Mouse (Mus musculus): ENCODE measurements around the gene Rab1a.

GRCm38 (mm10) chr11:20207589-20207988 lies 6.4 kb downstream of the Rab1a start:
- TF ChIP-seq CTCF (IDR thresholded peaks at IDR 0.05; ENCODE audit: extremely low read depth, insufficient read depth, insufficient read length, insufficient replicate concordance) (no peak), POLR2A (IDR thresholded peaks at IDR 0.05; ENCODE audit: low read depth, low read length) (no peak)

All from spleen, adult 2 months (tissue).